Mouse (Mus musculus): ENCODE results near the gene Kcnj6.

DNA sequence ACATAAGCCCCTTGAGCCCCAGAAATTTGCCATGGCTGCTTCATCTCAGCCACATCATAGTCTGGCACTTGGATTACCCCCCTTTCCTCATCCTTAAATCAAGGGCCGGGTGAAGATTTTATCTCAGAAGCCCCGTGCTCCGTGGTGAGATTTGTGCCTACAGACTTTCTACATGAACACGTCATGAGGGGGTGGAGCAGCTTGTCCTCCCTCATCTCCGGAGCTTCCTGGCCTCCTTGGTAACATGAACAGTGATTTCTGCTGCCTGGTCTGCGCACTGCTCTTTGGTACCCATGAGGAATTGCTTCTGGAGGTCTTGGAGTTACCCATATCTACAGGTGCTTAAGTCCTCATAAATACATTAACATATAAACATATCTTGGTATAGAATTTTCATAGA is 172.2 kb downstream of the Kcnj6 start:
- TF ChIP-seq MAX (IDR thresholded peaks at IDR 0.05; ENCODE audit: low read depth): no peak
- TF ChIP-seq POLR2A (IDR thresholded peaks at IDR 0.05; ENCODE audit: insufficient read length, low read depth): no peak
- no peak for TF ChIP-seq TCF3 (IDR thresholded peaks at IDR 0.05; ENCODE audit: insufficient read length, low read depth)
- TF ChIP-seq POLR2AphosphoS2 (IDR thresholded peaks at IDR 0.05; ENCODE audit: insufficient read length, low read depth): no peak
- no peak for TF ChIP-seq TCF12 (IDR thresholded peaks at IDR 0.05; ENCODE audit: insufficient read depth, poor library complexity, severe bottlenecking)
- TF ChIP-seq USF1 (IDR thresholded peaks at IDR 0.05; ENCODE audit: low read depth): no peak
- no peak for TF ChIP-seq MYOD1 (IDR thresholded peaks at IDR 0.05; ENCODE audit: control insufficient read depth in 1 of 3, insufficient read length in 2 of 3, low read depth in 2 of 3)
- TF ChIP-seq MYOG (IDR thresholded peaks at IDR 0.05; ENCODE audit: control insufficient read depth in 1 of 3, insufficient read depth in 1 of 3, insufficient read length in 2 of 3, low read depth in 2 of 3): no peak
- TF ChIP-seq CEBPB (IDR thresholded peaks at IDR 0.05; ENCODE audit: insufficient read depth, poor library complexity, severe bottlenecking): no peak
- no peak for TF ChIP-seq E2F4 (IDR thresholded peaks at IDR 0.05; ENCODE audit: insufficient read depth)

All from myocyte (in vitro differentiated cells).